Mouse (Mus musculus): ENCODE measurements around the gene Hist1h2aa.

Gene Hist1h2aa

DNA sequence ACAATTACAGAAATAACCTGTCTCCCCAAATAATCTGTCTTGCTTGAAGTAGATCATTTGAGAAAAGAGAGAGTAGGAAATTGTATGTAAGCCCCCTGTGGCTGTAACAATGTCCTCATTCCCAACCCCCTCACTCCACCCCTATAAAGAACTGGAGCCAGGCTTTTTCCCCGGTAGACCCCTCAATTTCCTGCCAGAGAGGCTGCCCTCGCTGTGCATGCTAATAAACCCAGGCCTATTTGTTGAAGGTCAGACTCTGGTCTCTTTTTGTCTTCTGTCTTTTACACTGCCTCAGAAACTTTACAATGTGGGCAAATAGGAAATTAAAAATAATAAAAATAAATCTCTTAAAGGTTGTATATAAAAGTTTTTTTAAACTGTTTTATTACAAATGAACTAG is 12.0 kb downstream of the Hist1h2aa start:
- no peak for DNase-seq (ENCODE audit: low spot score)

DNA sequence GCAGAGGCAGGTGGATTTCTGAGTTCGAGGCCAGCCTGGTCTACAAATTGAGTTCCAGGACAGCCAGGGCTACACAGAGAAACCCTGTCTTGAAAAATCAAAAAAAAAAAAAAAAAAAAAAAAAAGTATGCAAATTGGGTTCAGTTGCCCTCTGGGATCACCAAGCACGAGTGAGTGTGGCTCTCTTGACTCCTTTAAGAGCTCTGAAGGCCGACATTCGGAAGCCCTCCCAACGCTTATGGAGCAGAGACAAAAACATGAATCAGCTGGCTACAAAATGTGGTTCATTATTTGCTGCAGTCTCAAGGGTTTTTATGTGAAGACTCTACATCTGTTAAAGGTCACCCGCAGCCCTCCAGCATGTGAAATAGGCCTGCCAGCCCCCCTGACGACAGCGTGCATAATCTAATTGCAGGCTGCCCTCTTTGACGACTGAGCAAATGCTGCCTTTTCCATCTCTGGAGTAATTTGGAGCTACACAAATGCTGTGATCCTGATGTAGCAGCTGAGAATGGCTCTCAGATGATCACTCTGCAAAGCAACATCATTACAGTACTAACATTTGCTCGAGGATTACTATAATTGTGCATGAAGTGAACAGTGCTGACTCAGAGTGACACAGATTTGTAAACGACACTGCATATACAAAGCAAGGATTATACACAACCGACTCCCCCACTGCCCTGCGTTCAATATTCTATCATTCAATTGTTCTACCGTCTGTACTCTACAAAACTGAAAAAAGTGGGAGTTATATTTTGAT is 15.4 kb downstream of the Hist1h2aa start:
- no peak for DNase-seq (ENCODE audit: low spot score)

DNA sequence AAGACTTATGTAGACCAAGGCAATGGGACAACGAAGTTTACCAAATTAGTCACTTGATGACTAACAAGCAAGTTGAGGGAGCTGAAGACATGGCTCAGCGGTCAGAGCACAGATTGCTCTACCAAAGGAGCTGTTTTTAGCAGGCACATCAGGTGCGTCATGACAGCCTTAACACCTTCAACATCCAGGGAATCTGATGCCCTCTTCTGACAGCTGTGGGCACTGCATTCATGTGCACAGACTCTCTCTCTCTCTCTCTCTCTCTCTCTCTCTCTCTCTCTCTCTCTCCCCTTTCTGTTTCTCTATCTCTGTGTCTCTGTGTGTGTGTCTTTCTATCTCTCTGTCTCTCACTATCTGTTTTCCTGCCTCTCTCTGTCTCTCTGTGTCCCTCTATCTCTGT is 16.7 kb downstream of the Hist1h2aa start:
- no peak for DNase-seq (ENCODE audit: low spot score)

DNA sequence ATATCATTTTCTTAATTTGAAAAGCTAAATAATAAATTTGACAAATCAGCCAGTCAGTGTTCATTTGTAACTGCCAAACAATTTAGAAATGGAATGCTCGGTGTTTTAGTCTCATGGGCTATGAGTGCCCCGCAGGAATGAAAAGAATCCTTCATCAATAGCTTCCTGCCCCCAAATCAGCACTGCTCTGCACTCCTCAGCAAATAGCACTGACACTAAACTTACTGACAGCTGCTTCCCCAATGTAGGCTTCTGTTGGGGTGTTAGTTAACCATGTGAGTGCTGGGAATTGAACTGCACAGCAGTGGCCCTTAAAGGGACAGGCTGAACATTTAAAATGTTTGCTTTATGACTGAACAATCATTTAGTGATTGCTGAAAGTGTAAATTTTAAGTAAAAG is 25.5 kb downstream of the Hist1h2aa start:
- DNase-seq (ENCODE audit: low spot score), result no peak

DNA sequence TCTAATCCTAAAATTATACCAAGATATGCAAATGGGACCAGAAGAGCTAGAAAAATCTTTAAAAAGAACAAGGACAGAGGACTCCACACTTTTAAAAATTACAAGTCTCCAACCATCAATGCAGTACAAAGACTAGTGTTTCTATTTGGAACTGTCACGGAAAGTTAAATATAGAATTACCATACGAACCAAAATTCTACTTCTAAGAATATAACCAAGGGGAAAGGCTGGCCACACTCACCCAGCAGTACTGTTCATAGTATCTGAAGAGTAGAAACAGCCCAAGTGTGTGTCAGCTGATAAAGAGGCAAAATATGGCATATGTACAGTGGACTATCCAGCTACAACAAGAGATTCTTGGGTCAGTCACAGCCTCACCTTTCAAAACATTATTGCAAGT is 30.6 kb downstream of the Hist1h2aa start:
- no peak for DNase-seq (ENCODE audit: low spot score)

DNA sequence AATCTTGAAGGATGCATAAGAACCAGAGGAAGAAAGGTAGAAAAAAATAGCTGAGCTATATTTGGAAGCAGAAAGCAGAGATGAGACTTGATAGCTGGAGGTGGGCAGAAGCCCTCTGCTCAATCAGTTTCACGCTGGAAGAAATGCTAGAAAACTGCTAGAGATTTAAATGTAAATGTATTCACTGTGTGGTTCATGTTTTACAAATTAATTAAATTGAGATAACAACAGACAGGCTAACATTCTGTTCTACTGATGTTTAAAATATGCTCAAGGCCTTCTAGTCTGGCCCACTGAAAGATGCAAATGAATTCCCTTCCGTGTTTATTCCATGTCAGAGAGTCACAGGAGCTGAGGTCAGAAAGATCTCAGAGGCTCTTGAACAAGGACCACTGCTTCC is 37.6 kb downstream of the Hist1h2aa start:
- no peak for DNase-seq (ENCODE audit: low spot score)

DNA sequence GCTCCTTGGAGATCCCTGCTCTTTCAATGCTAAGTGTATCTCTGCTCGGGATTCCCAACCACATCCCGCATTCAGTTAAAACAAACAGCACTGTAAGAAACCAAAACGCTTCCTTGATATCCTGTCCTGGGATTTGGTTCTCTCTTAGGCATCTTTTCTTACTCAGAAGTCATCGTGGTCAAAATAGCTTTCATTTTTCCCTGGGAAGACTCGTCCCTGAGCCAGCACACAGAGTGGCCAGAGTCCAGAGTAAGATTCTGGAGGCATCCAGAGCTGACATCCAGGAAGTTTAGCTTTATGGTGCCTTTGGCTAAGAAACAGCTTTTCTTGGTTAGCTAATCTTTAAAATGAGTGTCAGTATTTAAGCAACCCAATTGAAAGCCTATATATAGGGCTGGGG is 38.0 kb downstream of the Hist1h2aa start:
- no peak for DNase-seq (ENCODE audit: low spot score)

Data from ovary, postnatal 10 days (tissue).